Mouse (Mus musculus) v-Abl transformed pro-B cells (cell line): ENCODE measurements around the gene Prg4.

Experiments
- in situ Hi-C, 2 experiments: fragments of 400-800 bp; cut with MboI; formaldehyde crosslinking; loops; one replicate each; pipeline ENCODE4 v1.15.1; 2025; ENCODE audit not compliant: unreplicated experiment in 2 of 2

Prg4 gene

GRCm38 (mm10) chr1:150466132-150466531 is at the start of gene Prg4:
Gene Prg4 (minus strand): TSS chr1:150466165.
- in situ Hi-C loops = no loop called here

GRCm38 (mm10) chr1:150513041-150513440 is 47.1 kb upstream of the Prg4 start:
- in situ Hi-C loops = no loop called here

GRCm38 (mm10) chr1:150505794-150506193 is 39.8 kb upstream of the Prg4 start:
- in situ Hi-C loops = no loop called here

GRCm38 (mm10) chr1:150503321-150503720 is 37.4 kb upstream of the Prg4 start:
- in situ Hi-C loops = no loop called here

- in situ Hi-C loops = no loop called here
Measured at GRCm38 (mm10) chr1:150498177-150498576, 32.2 kb upstream of the Prg4 start.

GRCm38 (mm10) chr1:150497690-150498089 is 31.7 kb upstream of the Prg4 start:
- in situ Hi-C loops = no loop called here

GRCm38 (mm10) chr1:150496626-150497302 is 30.8 kb upstream of the Prg4 start:
- in situ Hi-C loops = no loop called here

- in situ Hi-C loops = no loop called here
Measured at GRCm38 (mm10) chr1:150489148-150489547, 23.2 kb upstream of the Prg4 start.

- in situ Hi-C loops = no loop called here
Measured at GRCm38 (mm10) chr1:150480674-150481073, 14.7 kb upstream of the Prg4 start.

GRCm38 (mm10) chr1:150472525-150472924 is 6.6 kb upstream of the Prg4 start:
- in situ Hi-C loops = no loop called here

GRCm38 (mm10) chr1:150469992-150470391 is 4.0 kb upstream of the Prg4 start:
- in situ Hi-C loops = no loop called here

GRCm38 (mm10) chr1:150465364-150465763 is 601 bp downstream of the Prg4 start:
- in situ Hi-C loops = no loop called here

GRCm38 (mm10) chr1:150463691-150464090 is 2.3 kb downstream of the Prg4 start:
- in situ Hi-C loops = no loop called here

- in situ Hi-C loops = no loop called here
Measured at GRCm38 (mm10) chr1:150463068-150463467, 2.9 kb downstream of the Prg4 start.

- in situ Hi-C loops = no loop called here
Measured at GRCm38 (mm10) chr1:150460595-150460994, 5.4 kb downstream of the Prg4 start.

GRCm38 (mm10) chr1:150459599-150459998 is 6.4 kb downstream of the Prg4 start:
- in situ Hi-C loops = no loop called here

- in situ Hi-C loops = no loop called here
Measured at GRCm38 (mm10) chr1:150458977-150459376, 7.0 kb downstream of the Prg4 start.

GRCm38 (mm10) chr1:150441731-150442130 is 24.2 kb downstream of the Prg4 start:
- in situ Hi-C loops = loop anchor here (5.0 to 10.0 kb wide), 2 partner anchors 34 to 1353 kb away; no protein-coding TSS in a partner anchor

- in situ Hi-C loops = loop anchor here in 1 of 2 experiments (10.0 kb wide), 1 partner anchor 1356 kb away; no protein-coding TSS in a partner anchor
Measured at GRCm38 (mm10) chr1:150438641-150439040, 27.3 kb downstream of the Prg4 start.

- in situ Hi-C loops = loop anchor here in 1 of 2 experiments (10.0 kb wide), 2 partner anchors 929 to 1019 kb away; no protein-coding TSS in a partner anchor
Measured at GRCm38 (mm10) chr1:150426216-150426615, 39.7 kb downstream of the Prg4 start.

- in situ Hi-C loops = loop anchor here in 1 of 2 experiments (10.0 kb wide), 2 partner anchors 929 to 1019 kb away; no protein-coding TSS in a partner anchor
Measured at GRCm38 (mm10) chr1:150425665-150426064, 40.3 kb downstream of the Prg4 start.

GRCm38 (mm10) chr1:150418426-150418825 is 47.5 kb downstream of the Prg4 start:
- in situ Hi-C loops = loop anchor here in 1 of 2 experiments (10.0 kb wide), 1 partner anchor 1016 kb away; no protein-coding TSS in a partner anchor
